Mouse (Mus musculus) spleen, postnatal 36 days (tissue): ENCODE measurements at regions not wholly inside any gene's neighbourhood (a gene's known extent, or its start where the extent isn't known, plus 50 kb on each side); places are given as distances from the start of the nearest gene placed in this dataset.
A peak's percentile ranks its signal among the peaks of the same experiment; 100 is the strongest.

Experiments
- DNase-seq, 2 experiments: peaks; one replicate each; pipeline ENCODE4 v3.0.0; 2022; ENCODE audit warnings: low spot score in 2 of 2, mixed read lengths in 1 of 2

DNA sequence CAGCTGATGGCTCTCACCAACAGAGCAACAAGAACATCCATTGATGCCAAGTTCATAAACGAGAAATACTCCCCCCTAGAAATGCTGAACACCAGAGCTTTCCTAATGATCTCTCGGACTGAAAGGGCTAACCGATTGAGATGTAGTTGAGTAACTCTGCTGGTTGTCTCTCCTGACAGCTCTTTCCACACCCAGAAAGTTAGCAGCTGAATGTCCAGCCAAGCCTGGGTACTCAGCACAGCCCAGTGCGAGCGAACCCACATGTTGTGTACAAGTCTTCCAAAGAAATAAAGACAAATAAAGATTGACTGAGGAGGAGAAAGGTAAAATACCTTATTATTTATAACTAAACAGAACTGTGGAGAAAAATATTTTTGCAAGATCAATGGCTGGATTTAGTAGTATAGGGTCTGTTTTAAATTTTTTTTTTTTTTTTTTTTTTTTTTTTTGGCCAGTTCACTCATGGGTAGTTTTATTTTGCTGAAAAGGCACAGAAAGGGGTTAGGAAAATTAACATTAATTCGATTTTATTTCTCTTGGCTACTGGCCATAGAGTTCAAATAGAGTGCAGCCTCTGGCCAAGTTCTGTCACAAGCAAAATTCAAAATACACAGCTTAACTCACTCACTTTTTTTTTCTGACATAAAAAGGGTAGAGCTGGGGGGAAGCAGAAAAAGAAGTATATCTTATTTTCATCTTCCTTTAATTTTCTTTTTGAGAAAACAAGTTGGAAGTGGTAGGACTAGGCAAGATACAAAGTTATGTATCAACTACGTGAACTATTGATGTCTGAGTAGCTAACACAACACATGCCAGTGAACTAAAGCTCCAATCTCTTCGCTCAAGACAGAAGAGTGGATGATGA, 261.2 kb upstream of the Npvf start:
- DNase-seq: no peak

DNA sequence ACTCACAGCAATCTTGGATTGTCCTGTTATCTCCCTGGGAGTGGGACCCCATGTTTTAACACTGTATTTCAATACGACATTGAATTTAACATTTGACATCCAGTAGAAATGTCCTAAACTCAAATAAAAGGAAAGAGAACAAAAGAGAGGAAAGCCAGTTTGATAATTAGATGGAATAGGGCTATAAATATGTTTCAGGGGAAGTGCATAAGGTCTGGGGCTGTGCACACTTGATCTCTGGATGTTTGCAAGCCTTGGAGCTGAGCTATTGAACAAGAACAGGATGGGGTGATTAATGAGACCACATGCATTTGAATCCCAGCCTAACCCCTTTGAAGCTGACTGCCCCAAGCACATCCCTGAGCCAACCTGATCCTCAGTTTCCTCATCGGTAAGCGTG, 264.0 kb upstream of the Npvf start:
- no peak for DNase-seq

DNA sequence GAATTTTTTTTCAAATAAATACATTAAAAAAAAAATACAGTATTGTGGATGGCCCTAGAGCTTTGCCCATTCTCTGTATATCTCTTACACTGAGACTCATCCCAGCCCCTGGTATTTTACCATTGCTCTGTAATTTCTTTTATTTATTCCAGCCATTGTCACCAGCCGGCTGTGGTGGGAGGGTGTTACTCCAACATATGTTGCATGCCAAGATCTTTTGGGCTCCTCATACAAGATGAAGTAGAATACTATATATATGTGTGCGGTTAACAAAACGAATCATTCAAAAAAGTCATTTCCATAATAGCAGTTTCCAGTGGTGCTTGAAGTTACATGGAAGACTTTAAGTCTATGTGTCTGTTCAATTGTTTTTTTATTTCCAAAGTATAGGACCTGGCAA, 268.0 kb upstream of the Npvf start:
- no peak for DNase-seq

DNA sequence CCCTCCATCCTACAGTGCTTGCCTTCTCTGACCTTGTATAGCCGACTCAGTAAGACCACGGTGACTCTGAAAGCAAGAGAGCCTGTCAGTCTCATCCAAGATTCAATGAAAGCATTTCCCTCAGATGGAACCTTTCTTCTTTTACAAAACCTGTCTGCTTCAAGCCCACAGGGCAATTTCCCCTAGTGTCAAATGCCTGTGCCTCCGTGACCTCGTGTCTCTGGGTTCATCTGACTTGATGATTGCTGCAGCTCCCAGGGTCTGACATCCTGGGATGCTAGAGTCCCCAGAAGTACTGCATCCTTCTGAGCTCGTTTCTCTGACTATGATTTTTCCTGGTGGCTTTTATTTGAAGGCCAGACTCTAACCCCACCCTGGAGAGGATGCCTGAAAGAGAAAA, 270.3 kb upstream of the Npvf start:
- DNase-seq: no peak

DNA sequence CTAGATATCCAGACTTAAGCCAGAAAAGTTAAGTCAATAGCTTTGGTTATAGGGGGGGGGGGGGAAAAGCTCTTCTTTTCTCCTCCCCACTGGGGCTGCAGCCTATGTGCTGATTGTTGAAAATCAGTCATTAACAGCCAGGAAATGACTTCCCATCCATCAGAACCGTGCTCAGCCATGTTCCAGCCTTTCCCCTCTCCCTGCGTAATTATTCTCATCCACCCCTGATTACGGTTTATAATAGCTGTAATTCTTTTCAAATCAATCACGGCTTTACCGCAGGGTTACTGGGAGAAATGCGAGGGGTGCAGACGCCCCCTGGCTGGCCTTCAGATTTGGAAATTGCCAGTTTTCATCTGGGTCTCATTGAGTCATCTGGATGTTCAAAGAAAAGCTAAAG, 270.8 kb upstream of the Npvf start:
- no peak for DNase-seq

DNA sequence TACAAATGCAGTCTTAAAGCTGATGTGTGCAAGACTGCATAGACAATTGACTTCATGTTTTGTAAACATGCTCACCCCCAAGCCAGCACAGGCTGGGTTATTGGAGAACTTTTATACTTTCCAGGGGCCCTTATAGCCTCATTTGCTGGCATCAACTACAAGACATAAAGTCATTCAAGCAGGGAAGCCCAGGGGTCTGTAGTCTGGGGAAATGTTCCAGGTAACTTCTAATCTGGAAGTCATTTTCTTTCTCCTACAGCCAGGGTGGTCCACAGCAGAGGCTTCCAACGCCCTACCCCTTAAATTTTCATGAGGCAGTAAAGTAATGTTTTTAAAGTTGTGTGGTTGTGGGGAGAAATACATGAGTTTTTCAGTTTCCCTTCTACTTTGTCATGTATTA, 272.1 kb upstream of the Npvf start:
- DNase-seq: no peak

DNA sequence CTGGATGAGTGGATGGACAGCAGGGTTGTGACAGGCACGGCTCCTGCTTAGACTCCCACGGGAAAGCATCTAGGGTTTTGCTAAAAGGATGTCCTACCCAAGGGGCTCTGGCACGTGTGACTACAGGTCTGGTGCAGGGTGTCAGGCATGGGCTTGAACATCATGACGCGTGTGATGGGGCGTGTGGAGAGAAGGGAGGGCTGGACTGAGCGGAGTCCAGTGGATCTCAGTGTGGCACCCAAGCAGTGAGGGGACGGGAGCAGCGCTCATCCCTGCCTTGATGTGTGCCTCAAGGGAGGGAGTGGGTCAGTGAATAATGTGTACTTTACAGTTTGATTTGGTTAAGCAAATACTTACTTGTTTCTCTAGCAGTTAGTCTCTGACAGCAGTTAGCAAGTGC, 275.3 kb upstream of the Npvf start:
- DNase-seq: no peak

DNA sequence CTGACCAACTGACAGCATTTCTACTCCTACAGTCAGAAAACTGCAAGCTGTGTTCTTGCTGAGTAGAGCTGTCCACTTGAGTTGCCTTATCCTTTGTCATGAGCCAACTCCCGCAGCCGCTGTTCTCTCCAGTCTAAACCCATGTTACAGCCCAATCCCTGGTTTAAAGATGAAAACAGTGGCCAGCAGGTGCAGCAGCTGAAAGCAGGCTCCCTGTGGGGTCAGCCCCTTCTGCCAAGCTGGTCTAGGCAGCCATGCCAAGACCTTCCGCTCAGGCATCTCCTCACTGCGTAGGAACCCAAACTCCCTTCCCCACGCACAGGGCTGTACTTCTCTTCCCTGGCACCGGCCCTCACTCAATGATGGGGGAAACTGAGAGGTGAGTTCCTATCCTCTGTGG, 279.3 kb upstream of the Npvf start:
- no peak for DNase-seq

DNA sequence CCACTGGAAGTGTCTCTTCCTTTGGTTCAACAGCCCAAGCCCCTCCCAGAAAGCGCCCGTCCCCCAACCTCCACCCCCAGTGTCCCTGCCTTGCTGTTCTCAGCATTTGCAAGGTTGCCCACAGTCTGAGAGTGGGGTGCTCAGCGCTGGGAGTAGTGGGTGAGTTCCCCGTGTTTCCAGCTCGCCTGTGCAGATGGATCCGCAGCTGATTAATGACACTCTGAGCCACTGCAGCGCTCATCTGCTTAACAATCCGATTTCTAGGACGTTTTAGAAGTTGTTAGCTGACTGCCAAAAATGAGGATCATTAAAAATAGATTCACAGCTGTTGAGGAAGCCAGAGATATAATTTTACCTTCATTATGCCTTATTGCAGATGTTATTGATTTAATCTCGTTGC, 280.0 kb upstream of the Npvf start:
- no peak for DNase-seq

DNA sequence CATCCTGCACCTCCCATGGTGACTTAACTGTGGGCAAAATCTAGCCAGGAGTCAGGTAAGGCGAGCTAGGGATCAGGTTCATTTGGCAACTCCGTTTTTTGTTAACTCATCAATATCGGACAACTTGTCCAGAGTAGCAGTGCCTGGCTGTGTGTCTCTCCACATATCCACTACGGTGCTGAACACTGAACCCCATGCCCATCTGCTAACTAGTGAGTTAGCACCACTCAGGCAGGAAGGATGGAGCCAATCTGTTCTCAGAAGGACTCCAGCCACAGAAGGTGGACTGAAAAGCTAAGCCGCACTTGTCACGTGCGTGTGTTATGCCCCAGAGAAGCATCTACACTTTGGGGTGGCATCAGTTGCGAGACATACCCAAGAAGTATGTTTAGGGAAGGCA, 282.1 kb upstream of the Npvf start:
- no peak for DNase-seq

DNA sequence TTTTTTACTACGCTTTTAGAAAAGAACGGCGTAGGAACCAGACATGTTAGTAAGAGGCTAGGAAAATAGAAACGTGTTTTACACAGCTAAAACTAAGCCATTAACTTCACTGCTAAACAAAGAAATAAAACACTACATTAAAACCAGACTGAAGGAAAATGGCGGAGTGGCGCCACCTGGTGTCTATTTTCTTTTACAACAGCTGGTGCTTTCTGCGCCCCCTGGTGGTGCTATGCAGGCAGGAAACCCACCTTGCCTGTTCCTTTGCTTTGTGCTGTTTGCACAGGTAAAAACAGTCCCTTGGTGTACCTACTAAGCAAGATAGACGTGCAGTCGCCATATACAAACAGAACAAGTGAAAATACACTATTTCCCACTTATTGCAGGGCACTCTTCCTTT, 282.9 kb upstream of the Npvf start:
- DNase-seq: peak; percentile 36 to 47

DNA sequence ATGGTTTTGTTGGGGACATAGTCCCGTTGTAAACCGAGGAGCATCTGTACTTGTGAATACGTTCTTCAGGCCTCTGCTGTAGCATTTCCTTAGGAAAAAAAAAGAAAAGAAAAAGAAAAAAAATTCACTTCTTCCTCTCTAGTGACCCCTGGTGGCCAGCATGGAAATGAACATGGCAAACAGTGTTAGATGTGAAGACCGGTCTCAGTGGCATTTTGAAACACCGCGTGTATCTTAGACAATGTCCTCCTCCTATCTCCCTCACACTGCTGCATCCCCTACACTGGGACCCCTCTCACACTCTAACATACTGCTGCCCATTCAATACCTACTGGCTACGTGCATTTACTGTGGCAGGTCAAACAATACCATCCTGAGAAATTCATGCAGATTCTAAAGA, 284.6 kb upstream of the Npvf start:
- no peak for DNase-seq

DNA sequence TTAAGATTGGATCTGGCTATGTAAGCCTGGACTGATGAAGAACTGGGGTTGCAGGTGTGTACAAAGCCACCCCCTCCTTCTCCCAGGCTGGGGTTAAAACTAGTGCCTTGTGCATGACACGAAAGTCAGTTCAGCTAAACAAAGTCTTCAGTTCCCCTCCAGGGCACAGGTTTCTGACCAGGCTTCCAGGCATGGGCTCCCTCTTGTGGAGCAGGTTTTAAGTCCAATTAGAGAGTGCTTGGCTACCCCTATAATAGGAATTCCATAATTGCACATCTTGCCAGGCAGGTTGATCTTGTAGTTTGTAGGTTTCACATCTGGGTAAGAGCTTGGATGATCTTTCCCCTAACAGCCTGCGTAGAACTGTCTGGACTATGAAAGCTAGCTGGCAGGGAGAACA, 285.2 kb upstream of the Npvf start:
- DNase-seq: peak in 1 of 2 experiments; percentile 15

DNA sequence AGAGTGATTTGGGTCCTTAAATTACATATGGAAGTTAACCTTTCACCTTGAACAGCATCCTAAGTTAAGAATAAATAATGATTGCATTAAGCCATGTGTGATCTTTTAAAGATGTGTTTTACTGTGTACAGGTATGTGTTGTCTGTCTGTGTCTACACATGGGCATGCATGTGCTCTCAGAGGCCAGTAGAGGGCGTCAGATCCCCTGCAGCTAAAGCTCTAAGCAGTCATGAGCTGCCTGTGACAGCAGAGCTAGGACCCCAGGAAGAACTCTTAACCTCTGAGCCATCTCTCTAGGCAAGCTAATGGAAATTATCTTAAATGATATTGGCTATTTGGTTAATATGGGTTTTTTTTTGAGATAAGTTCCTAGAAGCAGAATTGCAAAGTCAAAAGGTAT, 285.9 kb upstream of the Npvf start:
- DNase-seq: no peak

DNA sequence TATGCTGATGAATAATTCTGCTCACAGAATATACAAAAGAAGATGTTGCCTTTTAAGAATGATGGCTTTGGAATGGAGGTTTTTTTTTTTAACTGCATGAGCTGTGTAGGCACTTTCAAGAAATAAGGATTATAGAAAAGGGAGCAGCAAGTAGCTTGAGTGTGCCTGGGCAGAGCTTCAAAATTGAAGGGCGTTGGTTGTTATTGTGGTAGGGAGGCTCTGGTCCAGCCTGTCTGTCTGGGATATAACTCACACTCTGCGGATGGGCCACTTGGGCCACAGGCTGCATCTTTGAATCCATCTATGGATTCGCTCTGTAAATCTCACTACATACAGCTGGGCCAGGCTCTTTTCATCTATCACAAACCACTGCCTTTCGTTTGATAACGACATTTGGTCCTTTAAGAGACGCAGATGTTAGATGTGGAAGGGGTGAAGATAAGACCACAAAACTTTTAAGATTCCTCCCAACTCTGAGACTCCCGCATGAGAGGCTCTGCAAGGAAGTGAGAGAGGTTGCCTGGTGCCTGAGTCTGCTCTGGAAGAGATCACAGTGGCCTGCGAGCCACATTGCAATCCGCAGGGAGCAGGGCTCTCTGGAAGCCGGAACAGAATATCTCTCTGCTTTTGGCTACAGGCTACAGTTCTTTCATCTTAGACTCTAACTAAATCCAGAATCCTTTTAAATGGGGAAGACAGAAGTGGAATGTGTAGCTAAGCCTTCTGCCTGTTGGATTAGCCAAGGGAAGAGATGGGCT, 286.6 kb upstream of the Npvf start:
- DNase-seq: no peak

DNA sequence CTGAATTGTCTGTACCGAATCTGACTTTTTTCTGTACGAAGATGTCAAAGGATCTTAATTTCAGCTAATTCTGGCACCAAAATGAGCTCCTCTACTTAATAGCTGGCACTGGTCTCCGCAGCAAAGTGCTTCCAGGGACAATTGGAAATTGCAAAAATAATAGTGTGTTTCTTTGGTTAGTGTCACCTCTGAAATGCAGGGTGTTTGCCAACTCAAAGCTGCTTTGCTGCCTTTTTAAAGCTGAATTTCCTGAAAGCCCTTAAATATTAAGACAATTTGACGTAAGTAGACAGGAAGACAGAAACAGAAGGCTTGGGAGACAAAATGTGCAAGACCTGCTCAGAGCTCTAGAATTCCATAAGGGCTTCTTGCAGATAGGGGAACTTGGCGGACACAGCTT, 288.5 kb upstream of the Npvf start:
- DNase-seq: no peak

DNA sequence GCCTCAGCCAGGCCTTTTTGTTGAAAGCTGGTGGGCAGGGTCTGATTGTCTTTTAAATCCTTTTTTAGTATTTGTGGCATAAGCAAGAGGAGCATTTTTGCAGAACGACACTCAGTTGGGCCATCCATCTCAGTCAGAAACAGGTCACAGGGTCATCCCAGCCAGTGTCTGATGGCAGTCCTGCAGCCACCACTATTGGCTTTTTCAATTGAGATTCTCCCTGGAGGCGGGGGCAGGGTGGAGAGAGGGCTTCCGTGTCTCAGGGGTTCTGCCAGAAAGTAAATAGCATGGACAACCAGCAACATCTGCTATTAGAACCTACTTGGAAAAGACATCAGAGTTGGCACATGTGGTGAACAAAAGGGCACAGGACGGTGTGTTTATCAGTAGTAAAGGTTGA, 293.8 kb upstream of the Npvf start:
- no peak for DNase-seq

DNA sequence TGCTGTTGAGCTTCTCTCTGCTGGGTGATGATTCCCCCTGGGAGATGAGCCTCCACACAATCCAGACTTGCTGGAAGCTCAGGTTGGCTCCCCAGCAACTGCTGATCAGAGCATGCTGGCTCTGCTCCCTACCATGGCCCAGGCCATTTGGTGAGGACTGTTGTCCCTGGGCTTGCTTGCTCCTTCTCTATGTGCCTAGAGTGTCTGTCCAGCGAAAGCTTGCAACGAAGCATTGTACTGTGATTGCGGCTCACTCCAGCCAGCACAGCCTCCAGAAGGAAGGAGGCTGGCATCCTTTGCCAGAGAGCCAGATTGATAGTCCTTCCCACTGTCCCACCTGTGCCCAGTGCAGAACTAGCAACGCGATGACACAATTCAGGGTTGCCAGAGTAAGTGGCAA, 295.1 kb upstream of the Npvf start:
- no peak for DNase-seq

DNA sequence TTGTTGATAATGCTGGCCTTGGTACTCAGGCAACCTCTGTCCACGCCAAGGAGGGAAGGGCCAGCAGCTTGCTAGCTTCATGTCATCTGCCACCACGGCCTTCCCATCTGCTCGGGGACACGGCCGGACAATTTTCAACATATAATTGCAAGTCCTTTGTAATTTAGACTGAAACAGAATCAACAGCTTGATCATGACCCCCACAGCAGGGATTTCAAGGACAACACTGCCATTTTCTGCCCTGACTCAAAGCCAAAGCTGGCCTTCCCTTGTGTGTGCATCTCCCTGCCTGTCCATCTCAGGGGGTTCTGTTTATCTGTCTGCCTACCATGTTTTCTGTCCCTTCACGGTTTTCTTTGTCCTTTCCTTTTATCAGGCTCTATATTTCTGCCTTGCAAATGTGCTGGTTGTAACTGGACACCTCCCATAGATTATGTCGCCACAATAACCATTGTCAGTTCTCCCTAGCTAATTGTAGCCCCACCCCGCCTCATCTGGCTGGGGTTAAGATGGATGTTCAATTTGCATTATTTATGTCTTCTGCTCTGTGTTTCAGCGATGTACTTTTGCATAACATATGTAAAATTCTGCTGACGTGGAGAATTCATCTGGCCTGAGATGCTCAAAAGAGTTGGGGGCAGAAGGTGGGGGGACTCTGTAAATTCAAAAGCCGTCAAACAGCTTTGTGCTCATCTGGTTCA, 295.8 kb upstream of the Npvf start:
- no peak for DNase-seq

DNA sequence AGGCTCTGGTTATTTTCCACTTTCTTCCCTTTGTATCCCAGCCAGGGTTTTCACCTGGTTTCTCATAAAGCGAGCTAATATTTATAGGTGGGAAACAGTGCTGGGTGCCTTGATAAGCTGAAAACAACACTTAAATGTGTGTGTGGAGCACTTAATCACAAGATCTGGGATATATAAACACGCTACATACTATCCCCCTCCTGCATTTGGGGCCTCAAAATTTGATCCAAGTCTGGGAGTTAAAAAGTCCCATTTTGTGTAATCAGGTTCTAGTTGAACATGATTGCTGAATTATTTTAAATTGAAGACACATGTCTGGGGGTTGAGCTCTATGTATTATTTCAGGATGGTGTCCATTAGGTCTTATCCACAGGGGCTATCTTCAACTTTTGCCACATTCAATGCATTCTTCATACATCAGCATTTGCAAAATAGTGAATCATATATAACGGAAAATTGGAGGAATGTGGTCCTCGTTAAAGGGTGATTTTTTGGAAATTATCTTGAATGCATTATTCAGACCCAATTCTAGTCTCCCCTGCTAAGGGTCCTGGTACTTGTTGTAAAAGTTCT, 303.2 kb upstream of the Npvf start:
- DNase-seq: no peak

DNA sequence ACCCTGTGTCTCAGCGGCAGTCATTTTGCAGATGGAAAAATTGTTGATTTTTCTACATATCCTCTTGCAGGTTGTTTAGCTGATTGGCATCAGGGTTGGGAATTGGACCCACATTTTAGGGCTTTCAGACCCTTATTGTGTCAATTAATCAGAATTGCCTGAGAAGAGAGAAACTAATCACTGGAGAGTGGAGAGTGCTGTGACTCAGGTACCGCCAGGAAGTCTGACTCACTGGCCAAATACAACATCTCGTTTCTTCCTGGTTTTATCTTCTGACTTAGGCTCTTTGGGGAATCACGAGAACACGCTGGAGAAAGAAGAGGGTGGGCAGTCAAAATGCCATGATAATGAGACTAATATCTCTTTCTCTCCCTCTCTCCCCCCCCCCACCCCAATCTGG, 306.1 kb upstream of the Npvf start:
- DNase-seq: no peak

DNA sequence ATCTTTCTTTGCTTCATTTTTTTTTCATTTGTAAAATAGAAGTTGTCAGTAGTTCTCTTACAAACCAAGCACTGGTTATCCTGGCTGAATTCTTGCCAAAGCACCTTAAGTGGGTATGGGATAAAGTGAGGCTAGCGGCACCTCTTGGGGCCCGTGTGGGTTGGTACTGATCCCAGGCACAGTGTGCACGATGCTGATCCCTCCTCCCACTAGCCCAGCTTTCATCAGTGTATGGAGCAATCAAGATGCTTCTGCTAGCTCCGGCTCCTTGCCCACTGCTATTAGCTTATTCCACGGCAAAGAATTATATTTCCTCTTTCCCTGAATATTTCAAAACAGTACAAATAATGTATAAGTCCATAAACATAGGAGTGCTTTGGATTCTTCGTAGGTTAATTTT, 307.4 kb upstream of the Npvf start:
- DNase-seq: no peak
